Mouse (Mus musculus) ovary, adult 18-20 months (tissue): ENCODE results near the gene Nutm1.
"Not testable (repeated sequence)": the region's sequence is repeated elsewhere in the genome, so short reads cannot be mapped to it uniquely, and the experiment has no call there.

Experiments
- DNase-seq: peaks from one replicate; pipeline ENCODE4 v3.0.0; 2022; ENCODE audit warnings: low spot score, mixed read lengths

Gene Nutm1

DNA sequence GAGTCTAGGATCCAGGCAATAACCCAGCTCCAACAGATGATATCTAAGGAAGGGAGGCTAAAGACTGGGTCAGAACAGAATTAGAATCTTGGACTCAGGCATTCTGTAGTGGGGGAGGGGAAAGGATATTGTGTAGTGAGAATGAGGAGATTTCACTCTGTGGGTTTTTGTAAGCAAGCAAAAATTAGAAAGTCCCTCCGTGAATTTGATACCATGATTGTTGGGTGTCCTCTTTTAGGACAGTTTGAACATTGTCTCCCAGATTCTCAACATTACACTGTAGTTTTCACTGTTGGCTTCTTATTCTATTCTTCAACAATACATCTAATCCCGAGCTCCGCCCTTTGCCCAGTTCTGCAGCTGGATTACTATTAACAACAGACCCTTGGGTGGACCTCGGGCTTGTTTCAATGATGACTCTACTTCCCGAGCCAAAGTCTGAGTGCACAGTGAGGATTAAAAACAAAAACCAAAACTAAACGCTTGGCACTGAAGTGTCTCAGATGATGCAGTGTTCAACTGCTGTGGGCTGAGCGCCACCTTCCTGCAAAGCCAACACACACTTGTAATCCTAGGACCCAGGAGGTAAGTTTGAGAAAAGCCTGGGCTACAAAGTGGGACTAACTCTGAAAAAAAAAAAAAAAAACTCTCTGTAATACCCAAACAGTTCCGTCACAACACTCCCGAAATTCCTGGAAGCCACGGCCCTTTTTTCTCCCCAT, at the start of gene Nutm1:
Gene Nutm1, minus strand, starts transcription at position 51 of the 722 bp plus-strand sequence.
- DNase-seq: no peak

DNA sequence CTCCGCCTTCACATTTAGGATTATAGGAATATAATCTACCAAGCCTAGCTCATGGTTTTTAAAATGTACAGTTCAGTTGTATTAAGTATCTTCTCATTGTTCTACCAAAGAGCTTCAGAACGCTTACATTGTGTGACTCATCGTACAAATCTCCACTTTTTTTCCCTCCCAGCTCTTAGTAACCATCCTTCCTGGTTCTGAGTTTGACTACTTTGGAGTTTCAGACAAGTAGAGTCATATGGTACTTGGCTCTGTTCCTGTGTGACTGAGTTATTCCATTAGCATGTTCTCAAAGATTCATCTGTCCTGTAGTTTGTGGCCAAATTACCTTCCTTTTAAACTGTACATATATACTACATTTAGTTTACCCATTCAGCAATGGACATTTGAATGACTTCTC, 49.6 kb upstream of the Nutm1 start:
- DNase-seq: no peak

DNA sequence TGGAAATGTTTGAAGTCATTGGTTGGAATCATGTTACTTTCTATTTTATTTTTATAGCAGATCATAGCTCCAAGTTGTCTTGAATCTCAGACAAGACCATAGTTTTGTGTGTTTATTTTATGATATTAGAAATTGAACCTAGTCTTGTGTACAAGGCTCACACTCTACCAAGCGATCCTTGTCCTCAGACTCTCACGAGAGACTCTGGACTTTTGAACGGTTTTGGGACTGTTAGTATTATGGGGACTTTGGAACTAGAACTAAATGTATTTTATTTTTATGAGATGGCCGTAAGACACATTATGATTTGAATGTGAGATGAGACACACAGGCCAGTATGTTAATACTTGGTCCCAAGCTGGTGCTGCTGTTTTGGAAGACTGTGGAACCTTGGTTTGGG, 39.1 kb upstream of the Nutm1 start:
- DNase-seq: no peak

DNA sequence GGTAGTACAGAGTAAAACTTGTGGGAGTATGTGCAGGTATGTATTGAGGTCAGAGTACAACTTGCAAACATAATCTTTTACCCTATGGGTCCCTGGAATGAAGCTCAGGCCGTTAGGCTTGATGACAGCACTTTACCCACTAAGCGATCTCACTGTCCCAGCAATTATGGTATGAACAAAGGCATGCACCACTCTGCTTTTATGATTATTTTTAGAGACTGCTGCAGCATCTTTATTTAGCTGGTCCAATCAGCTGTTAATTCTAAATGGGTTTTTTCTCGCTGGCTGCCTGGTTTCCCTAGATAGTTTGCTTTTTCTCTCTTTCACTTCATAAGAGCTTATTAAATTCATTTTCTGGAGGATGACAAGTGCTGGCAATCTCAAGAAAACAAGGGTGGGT, 37.1 kb upstream of the Nutm1 start:
- DNase-seq: no peak

DNA sequence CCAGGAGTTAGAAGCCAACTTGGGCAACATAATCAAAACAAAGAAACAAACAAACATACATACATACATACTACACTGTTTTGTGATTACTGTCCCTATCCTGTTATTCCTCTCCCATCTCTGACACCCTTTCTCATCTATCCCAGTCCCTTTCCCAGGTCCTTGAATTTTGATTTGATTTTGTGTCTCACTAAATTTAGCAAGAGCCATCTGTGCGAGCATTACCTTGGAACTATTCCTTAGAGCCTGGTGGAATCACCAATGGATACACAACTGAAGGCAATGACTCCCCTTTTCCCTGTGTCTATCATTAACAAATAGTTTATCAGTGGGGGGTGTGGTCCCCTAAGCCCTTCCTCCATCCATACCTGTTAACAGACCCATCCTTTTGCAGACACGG, 33.7 kb upstream of the Nutm1 start:
- no peak for DNase-seq

DNA sequence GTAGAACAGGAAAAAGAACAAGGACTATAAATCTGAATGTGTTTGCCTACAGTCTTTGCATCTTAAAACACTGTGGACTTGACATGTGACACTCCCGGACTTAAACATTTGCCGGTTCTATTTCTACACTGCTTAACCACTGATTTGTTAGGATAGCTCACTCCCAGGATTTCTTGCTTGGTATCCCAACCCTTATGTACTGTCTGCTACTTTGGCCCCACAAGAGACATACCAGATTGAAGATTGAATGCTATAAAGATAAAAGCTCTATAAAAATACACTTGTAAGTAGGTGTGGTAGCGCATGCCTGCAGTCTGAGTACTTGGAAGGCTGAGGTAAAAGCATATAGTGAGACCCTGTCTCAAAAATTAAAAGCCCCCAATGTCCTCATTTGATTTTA, 30.4 kb upstream of the Nutm1 start:
- no peak for DNase-seq

DNA sequence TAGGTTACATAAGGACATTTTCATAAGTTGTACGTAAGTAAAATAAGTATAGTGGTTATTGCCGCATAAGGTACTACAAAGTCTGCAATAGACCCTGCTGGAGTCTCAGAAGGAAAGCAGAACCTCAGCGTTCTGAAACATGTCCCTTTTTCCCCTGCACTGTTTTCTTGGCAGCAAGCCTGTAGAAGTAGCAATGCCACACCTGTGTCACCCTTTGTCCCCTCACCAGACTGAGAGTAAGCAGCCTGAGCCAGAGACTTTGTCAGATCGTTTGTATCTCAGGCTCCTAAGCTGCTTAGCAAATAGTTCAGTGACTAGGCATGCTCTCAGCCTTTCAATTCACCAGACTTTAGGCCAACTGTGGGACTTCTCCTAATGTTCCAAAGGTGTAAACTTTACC, 28.0 kb upstream of the Nutm1 start:
- no peak for DNase-seq

DNA sequence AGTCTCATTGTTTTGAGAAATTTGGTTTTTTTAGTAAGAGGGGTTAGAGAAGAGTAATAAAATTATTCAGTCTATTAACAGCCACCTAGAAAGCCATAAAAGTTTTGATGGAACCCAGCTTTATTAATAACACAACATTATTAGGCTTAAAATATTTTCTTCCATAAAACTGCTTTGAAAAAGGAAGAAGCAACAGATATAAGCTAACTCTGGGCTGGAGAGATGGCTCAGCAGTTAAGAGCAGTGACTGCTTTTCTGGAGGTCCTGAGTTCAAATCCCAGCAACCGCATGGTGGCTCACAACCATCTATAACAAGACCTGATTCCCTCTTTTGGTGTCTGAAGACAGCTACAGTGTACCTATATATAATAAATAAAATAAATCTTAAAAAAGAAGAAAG, 27.0 kb upstream of the Nutm1 start:
- DNase-seq: not testable (repeated sequence)

DNA sequence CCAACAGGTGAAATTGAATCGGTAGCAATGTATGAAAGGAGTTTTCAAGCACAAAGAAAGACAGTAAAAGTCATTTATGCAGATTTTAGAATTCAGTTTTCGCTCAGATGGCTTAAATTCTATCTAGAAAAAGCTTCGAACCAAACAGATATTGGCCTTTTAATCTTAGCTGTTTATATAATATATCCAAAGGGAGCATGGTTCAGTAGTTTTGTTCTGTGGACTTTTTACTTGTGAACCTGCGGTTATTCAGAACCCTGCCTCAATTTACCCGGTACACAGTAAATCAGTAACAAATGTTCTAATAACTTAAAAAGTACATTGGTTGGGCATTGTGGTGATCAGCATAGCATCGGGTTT, 25.9 kb upstream of the Nutm1 start:
- DNase-seq: no peak

DNA sequence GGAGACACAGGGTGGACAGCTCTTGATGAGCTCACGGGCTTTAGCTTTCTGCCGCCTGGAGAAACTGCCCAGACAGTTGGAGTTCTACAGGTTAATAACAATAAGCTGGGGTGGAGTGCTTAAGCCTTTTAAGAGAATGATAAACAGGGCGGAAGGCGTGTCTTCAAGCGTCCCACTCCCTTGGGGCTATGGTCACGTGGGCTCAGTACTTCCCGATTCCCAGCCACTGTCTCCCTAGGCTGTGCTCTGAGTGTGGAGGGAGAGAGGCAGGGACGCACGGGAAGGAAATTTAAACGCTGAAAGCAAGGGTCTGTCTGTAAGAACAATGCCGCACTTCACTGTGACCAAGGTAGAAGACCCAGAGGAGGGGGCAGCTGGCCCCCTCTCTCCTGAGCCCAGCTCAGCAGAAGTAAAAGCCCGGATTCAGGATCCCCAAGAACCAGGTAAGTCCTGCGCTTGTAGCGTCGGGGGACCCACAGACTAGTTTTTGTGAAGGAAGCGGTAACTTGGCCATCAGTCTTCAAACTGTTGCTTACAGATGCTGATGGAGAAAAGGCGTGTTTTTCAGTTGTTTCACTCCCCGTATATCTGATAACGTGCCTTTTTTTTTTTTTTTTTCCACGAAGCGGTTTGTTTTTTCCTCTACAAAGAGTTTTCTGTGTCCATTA, 25.4 kb upstream of the Nutm1 start:
- peak; percentile 55 for DNase-seq

DNA sequence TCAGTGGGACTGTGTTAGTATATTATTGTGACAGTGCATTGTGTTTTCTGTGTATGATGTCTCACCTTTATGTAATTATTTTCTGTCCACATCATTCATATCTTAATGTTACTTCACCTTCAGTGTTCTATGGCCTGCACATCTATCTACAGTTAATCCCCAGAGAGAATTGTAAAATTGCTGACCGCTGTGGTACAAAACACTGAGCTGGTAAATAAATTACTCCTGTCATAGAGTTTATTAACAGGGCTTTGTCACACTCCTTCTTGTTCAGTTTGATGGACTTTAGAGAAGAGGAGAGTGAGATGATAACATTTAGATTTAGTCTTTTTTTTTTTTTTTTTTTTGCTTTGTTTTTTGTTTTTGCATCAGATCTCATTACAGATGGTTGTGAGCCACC, 23.8 kb upstream of the Nutm1 start:
- no peak for DNase-seq

DNA sequence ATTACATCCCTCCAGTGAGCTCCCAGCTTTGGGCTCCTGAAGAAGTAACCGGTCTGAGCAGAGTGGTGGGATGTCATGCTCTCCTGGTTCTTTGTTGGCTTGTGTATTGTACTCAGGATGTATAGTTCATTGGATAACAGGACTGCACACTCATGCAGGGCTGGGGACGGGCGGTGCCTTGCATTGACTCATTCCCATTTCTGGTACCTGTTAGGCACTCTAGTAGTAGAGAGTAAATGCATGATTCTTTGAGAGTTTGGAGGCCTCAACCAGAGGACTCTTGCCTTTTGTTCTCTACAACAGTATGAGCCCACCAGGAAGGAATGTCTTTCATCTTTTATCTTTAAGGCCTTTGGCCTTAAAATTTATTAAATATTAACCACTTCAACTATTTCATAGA, 17.8 kb upstream of the Nutm1 start:
- no peak for DNase-seq

DNA sequence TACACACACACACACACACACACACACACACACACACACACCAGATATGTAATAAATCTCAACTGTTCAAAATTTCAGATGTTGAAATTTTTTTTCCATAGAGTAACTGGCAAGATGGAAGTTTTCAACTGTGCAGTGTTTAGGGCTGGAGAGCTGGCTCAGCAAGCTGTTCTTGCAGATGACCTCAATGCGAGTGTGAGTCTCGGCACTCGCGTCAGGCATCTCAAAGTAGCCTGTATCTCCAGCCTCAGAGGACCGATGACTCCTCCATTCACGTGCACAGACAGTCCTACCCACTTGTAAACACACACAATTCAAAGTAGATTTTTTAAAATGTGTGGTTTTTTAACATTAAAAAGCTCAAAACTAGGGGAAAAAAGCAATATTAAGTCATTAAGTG, 14.4 kb upstream of the Nutm1 start:
- DNase-seq: no peak

DNA sequence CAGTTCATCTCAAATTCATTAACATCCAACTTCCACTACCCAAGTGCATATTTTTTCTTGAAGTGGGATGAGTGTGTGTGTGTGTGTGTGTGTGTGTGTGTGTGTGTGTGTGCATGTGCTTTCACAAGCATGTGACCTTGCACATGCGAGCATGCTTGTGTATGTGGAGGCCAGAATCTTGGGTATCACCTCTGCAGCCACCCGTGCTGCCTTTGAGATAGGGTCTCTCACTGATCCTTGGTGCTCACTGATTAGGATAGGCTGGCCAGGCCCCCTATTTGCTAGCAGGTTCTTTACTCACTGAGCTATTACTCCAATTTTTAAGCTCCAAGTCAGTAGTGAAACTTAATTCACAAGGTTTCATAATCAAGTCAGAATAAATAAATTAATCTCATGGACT, 13.8 kb upstream of the Nutm1 start:
- no peak for DNase-seq

DNA sequence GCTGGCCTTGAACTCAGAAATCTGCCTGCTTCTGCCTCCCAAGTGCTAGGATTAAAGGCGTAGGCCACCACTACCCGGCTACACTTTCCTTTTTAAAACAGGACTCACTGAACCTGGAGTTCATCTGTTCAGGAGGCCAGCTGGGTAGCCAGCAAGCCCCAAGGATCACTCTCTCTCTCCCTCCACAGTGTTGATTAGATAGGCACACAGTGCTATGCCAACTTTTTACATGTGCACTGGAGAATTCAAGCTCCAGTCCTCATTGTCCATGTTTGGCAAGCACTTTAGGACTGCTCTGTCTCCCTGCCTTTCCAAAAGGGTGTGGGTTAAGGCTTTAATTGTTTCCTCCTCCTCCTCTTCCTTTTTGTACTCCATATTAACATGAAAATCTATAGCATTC, 10.9 kb upstream of the Nutm1 start:
- DNase-seq: no peak

DNA sequence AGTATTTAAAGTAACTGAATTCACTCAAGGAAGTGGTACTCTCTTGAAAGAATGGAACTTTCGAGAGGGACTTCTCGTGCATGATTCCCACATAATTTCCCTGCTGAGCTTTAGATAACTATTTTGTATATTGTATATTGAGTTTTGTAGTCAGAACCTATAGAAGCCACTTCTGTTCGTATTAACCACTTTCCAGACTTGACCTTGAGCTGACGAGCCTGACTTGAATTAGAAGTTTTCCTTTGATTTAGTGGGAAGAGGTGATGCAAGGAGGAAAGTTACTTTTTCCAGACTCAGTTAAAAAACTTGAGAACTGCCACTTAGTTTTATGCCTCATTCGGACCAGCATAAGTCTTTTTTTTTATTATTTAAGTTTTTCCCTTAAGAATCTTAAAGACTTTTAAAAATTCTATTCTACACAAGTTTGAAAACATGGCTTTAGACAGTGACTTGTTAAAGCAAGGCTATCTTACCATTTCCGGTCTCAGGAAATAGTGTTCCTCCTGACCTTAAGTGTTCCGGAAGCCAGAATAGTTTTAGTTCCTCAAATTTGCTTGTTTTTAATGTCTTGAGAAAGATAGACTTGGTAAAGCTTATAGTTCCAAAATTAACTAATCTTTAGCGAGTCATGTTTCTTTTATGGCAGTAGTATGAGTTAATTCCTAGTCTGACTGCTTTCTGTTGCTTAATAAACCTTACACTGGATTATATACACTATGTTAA, 8.6 kb upstream of the Nutm1 start:
- no peak for DNase-seq

DNA sequence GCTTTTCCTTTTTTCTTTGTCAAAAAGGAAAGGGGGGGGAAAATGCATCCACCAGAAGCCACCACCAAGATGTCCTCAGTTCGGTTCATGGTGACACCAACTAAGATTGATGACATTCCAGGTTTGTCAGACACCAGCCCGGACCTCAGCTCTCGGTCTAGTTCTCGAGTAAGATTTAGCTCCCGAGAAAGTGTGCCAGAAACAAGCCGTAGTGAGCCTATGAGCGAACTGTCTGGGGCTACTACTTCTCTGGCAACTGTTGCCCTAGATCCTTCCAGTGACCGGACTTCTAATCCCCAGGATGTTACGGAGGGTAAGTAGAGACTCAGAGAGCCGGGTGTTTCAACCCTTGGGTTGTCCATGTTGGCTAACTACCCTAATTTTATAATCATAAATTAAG, 7.7 kb upstream of the Nutm1 start:
- DNase-seq: no peak

DNA sequence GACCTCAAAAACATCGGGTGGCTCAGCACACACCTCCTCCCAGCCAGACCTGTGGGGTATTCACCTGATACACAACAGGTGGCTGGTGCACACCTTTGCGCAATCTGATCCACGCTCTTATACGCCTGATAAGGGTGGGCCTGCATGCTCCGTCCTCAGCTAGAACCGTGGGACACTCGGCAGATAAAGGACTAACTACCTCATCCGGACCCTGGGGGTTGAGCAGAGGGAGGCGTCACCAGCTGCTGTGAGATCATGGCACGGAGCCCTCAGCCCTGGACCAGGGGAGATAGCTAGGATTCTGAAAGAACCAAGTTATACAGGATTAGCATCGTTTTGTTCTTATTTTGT, 7.1 kb upstream of the Nutm1 start, which contains the start of gene Gm21985:
Gene Gm21985, plus strand, starts transcription at position 73 of the 351 bp plus-strand sequence.
- peak; percentile 50 for DNase-seq

DNA sequence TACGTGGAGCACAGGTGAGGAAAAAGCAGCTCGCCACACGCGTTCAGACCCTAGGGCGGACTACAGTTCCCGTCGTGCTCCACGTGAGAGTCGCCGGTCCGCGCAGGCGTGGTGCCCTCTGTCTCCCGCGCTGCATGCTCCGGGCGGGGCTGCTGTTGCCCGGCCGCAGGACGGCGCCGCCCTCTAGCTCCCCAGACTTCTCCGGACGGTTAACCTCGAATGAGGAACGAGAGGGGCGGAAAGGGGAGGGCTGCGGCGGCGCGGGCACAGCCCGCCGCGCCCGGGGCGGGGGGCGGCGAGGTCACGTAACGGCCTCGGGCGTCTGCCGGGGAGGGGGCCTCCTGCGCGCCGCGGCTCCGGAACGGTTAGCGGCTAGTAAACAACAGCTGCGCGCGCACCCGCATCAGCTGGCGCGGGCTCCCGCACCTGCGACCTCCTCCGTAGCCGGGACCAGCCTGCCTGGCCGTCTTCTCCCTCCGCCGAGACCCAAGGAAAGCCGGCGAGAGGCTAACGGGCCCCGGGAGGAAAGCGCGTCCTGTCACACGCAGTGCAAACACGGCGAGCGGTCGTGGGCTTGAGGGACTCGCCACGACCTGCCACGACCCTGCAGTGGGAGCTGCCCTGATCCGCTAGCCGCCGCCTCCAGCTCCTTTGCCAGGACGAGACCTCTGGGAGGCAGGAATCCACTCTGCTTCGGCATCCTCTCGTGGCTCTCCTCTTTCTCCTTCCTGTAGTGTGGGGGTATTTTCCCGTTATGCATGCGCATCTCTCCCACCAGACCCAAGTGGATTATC, 6.6 kb upstream of the Nutm1 start, which contains the start of gene Slc12a6:
Gene Slc12a6, plus strand, starts transcription at position 378 of the 794 bp plus-strand sequence.
- peak; percentile 90 for DNase-seq

DNA sequence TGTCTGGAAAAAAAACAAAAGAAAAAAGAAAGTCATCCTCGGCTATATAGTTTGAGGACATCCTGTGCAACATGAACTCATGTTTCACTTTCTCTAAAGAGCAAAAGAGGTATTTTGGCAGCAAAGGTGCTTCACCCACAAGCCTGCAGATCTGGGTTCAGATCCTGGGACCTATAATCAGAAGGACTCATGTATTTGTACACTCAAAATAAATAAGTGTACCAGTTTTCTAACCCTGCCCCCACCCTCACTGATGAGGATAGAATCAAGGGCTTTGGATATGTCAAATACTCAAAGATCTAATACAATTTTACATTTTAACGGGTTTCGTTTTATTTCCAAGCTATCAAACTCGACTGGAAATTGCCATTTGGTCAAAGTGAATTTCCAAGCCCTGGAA, 5.3 kb upstream of the Nutm1 start:
- DNase-seq: no peak

DNA sequence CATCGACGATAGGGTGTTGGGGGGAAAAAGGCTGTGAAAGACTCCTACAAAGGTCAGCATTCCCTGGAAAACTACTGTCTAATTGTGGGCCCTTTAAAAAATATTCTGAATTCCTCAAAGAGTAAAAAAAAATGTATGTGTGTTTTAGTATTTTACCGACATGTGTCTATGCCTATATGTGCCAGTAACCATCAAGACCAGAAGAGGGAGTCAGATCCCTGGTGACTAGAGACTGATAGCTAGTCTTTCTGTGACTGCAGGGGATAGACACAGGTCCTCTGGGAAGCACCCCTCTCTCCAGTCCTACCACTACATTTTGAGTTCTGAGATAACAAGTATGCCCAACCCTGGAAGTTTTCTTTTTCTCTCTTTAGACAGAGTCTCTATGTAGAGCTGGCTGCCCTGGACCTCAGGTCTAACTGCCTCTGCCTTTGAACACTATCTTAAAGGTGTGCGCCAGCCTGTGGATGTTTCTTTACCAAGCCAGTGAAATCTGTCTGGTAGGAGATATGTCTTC, 3.7 kb upstream of the Nutm1 start:
- DNase-seq: no peak
